Mouse (Mus musculus) brown adipose tissue, adult 24 weeks (tissue): ENCODE measurements around the gene Mgll. TPM values are rescaled to one million over a fixed set of nuclear protein-coding genes. Genes with fewer than 3 reads are reported as not detected.

ENCODE experiments used
- H3K27ac ChIP-seq: fragments of 200-500 bp; replicated peaks from 2 replicates; pipeline ENCODE4 v1.5.1; 2012; ENCODE audit warnings: low read depth, mild to moderate bottlenecking, low read length
- H3K4me1 ChIP-seq: fragments of 200-500 bp; 2 replicates; pipeline ENCODE4 v1.6.1; 2012; ENCODE audit warnings: low read length, mixed read lengths; ENCODE audit not compliant: control insufficient read depth, insufficient read depth, insufficient read length
- H3K4me3 ChIP-seq: fragments of 200-500 bp; 2 replicates; pipeline ENCODE4 v1.5.1; 2012; ENCODE audit warnings: low read depth, mild to moderate bottlenecking, low read length, moderate library complexity; ENCODE audit not compliant: insufficient read depth
- polyA plus RNA-seq: library from polyadenylated mRNA; stranded (reverse); fragments of >200 nt; gene quantifications from 2 replicates; pipeline ENCODE4 v1.2.4, GENCODE M21; 2012; ENCODE audit not compliant: missing spikeins, insufficient read depth, insufficient read length

Gene Mgll
- polyA plus RNA-seq, 1 experiment, result 493 TPM

DNA sequence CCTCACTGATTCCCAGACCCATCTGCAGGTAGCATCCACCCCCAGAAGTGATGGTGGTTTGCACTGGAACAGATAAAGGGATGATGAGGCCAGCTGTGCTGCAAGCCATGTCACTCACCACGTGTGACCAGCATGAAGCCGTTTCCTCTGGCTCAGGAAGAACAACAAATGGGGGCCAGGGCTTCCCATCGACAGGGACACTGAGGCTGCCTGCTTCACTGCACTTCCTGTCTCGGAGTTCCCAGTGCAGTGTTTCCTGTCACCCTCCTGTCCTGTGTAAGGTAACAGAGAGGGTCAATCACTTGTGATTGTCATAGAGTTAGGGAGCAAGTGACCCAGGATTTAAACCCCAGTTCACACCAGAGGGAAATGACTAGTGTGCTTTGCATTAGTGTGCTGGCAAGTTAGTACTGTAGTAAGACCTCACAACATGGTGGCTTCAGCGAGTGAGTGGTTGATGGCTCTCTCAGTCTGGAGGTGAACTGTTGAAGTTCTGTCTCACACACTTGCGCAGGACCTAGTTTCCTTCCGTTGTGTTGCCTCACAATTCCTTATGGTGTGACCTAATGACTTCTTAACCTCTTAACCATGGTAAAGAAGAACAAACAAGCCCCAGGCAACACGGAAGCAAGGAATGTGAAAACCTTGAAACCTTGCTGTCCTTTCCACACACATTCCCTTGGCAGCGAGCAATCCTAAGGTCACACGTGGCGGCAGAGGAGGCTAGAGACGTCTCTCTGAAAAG is 23.3 kb downstream of the Mgll start:
- Histone ChIP-seq H3K27ac (peak overlapping the region; percentile 42), H3K4me1 (peaks cover 56% of the 10 kb centered on the region), H3K4me3 (no peak overlapping the region)

DNA sequence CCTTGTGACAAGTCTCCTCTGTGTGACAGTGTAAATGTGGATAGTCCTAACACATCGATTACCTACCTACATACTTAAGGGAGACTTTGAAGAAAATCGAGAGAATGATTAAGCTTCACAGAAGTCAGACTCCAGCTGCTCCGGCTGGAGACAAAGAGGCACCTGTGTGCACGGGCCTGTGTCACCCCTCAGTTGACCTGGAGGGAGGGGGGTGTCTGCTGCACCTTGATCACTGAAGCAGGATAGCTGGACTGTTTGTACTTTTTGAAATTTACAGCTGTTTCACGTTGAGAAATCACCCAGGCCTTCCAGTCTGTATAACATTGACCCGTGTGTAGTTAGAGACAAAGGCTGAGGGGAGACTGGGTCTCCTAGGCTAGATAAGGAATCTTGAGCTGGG is 26.7 kb downstream of the Mgll start:
- H3K4me3 ChIP-seq, result no peak overlapping the region
- H3K27ac ChIP-seq, result peak overlapping the region; percentile 20
- H3K4me1 ChIP-seq, result peaks cover 61% of the 10 kb centered on the region

DNA sequence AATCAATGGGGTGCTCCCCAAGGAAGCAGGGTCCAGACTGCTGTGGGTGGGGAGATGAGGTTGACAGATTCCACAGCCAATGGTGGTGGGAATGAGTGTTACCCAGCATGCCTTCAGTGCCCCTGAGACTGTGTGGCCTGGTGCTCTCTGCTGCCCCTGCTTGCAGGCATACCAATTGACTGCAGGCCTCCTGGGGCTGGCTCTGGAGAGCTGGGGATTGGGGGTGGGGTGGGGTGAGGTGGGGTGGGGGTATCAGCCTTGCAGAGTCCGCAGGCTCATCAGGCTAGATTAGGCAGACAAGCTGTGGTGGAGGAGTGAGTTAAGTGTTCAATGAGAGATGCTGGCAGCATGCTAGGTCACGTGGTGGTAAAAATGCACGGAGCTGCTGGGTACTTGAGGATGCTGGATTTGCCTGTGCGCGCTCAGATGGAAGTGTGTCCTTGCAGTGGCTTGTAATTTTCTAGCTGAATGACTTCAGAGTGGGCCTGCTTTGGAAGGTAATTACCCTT is 28.6 kb downstream of the Mgll start:
- H3K27ac ChIP-seq, result peak overlapping the region; percentile 15; the same call in 1 of the 2 replicates
- H3K4me3 ChIP-seq, result no peak overlapping the region

DNA sequence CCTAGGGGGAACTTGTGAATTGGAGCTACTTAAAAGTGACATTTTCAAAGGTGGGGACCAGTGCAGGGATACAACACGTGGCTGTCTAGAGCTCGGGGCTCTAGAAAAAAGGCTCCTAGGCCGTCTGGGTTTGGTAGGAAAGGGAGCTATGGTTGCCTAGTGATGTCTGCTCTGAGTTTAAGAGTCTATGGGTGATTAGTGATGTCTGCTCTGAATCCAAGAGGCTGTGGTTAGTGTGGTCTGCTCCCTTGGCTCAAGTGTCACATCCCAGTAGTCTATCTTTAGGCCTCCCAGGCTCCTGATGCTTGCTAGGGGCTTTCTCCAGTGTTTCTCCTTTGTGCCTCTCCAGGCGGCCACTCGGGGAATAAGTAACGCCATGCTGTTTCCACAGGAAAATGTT is 29.4 kb downstream of the Mgll start:
- Histone ChIP-seq H3K4me1 (peaks cover 73% of the 10 kb centered on the region), H3K4me3 (no peak overlapping the region), H3K27ac (0 out of 2 replicates have a peak overlapping the region, but pooled peaks have one; percentile 13)

More for the DNA sequence above, 28.6 kb downstream of the Mgll start:
- H3K4me1 ChIP-seq, result peaks cover 69% of the 10 kb centered on the region

DNA sequence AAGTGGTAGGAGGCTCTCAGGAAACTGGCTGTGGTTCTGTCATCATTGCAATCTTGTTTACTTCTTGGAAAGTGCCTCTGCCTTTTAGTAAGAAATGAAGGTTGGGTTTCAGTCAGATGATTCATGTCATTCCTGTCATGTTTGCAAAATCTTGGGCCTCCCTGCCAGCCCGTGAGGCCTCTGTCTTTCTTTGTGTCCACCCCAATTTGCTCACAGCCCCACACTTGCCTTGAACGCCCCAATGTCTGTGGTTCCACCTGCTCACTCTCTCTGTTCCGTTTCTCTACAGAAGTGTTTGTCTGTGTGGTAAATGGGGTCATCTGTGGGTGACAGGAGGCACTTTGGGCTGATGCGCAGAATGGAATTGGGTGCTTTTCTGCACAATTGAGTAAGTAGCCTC is 32.8 kb downstream of the Mgll start:
- H3K4me1 ChIP-seq, result peaks cover 79% of the 10 kb centered on the region
- peak overlapping the region; percentile 93 for H3K27ac ChIP-seq
- no peak overlapping the region for H3K4me3 ChIP-seq

DNA sequence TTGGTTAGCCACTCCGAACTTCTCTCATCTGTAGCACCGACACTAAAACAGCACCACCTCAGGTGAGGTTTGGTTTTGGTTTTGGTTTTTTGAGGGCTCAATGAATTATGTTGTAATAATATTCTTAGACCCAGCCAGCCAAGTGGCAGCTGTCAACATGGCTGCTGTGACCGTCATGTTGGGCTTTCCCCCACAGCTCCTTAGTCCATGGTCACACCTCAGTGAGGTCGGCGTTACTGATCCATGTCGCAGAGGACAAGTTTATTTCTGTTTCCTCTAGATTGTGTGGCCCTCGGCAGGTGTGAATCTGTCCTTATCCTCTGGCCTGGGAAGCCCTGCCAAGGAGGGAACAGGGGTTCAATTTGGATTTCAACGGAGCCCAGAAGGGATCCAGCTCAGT is 33.9 kb downstream of the Mgll start:
- no peak overlapping the region for H3K4me3 ChIP-seq
- H3K27ac ChIP-seq, result peak overlapping the region; percentile 93
- peaks cover 80% of the 10 kb centered on the region for H3K4me1 ChIP-seq

DNA sequence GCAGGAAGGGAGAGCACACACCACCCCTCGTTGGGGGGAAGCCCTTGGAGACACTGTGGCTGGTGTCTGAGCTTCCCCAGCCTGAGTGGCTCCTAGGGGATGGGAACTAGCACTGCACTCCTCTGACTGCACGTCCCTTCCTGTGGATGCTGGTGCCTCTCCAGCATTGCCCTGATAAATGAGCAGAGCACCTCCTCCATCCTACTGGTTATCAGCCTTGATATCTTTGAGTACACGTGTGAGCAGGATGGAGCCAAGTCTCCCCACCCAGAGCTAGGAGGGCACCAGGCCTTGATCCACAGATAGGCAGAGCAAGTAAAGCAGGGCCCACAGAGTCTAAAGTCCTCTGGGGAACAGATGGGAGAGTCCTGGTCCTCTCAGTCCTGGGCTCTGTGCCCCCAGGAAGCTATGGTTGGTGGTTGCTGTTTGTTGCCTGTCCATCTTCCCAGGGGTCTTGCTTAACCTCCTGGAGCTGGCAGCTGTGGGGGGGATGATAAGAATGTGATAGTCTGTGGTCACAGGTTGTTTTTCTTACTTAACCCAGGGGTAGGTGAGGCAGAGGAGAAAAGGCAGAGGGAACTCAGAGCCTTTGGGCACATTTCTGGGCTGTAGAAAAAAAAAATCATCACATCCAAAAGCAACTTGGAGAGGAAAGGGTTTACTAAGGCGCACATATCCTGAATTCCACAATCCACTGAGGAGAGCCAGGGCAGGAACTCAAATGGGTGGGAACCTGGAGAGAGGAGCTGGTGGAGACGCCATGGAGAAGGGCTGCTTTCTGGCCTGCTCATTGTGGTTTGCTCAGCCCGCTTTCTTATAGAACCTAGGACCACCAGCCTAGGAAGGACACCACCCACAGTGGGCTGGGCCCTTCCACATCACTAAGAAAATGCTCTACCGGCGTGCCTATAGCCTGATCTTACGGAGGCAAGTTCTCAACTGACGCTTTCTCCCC is 34.6 kb downstream of the Mgll start:
- 0 out of 2 replicates have a peak overlapping the region, but pooled peaks have one; percentile 2 for H3K4me3 ChIP-seq
- peaks cover 79% of the 10 kb centered on the region for H3K4me1 ChIP-seq
- peak overlapping the region; percentile 93 for H3K27ac ChIP-seq

DNA sequence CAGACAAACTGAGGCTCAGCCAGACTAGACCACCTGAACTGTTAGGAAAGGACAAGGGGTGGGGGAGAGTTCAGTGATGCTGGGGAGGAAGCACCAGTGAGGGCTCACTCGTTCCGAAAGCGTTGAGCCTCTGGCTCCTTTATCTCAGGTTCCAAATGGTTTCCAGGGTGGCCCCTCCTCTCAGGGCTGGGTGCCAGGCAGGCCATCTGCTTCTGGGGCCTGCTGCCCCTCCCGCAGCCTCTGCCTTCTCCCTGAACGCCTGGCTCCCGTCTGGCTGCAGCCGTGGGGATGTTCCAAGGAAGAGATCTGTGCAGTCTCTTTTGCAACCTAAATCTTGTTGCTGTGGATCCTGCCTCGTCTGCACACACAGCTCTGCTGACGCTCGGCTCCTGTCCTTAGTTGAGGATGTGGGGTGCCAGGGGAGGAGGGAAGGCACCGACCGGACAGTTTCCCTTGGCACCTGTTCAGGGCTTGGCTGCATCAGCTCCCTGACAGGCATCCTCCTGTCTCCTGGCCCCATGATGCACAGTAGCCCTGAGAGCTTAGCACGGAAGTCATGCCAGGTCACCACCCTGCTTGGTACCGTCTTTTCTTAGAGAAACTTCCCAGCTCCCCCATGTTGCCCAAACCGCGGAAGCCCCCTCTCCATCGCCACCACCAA is 35.7 kb downstream of the Mgll start:
- Histone ChIP-seq H3K4me3 (0 out of 2 replicates have a peak overlapping the region, but pooled peaks have one; percentile 2), H3K4me1 (peaks cover 76% of the 10 kb centered on the region)

DNA sequence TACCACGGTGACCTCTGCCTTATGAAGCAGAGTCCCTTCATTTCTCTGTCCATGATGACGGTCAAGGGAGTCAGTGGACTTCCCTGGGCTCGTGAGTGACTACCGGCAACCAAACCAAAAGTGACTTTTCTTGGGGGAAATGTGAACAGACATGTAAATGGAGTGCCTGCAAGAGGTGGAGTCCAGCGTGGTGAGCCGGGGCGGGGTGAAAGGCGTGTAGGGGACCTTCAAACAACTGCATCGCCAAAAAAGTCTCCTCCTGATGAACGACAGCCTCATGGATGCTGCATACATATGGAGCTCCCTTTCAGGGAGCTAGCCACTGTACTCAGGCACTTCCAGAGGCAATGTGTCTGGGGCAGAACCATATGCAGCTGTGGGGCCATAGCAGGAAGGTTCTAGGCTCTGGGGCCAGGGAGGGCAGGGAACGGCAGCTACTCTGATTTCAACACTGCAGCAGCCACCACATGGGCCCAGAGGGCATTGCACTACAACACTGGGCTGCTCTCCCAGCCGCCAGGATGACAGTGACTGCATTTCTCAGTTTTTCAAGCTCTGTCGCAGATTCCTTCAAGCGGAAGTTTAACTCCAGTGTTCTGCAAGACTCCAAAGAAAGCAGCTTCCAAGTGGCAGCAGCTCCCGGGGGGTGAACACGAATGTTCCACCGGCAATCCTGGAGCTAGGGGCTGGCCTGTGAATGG is 36.9 kb downstream of the Mgll start:
- H3K27ac ChIP-seq, result peak overlapping the region; percentile 54
- no peak overlapping the region for H3K4me3 ChIP-seq
- peaks cover 68% of the 10 kb centered on the region for H3K4me1 ChIP-seq

More for the DNA sequence above, 35.7 kb downstream of the Mgll start:
- peak overlapping the region; percentile 93 for H3K27ac ChIP-seq

DNA sequence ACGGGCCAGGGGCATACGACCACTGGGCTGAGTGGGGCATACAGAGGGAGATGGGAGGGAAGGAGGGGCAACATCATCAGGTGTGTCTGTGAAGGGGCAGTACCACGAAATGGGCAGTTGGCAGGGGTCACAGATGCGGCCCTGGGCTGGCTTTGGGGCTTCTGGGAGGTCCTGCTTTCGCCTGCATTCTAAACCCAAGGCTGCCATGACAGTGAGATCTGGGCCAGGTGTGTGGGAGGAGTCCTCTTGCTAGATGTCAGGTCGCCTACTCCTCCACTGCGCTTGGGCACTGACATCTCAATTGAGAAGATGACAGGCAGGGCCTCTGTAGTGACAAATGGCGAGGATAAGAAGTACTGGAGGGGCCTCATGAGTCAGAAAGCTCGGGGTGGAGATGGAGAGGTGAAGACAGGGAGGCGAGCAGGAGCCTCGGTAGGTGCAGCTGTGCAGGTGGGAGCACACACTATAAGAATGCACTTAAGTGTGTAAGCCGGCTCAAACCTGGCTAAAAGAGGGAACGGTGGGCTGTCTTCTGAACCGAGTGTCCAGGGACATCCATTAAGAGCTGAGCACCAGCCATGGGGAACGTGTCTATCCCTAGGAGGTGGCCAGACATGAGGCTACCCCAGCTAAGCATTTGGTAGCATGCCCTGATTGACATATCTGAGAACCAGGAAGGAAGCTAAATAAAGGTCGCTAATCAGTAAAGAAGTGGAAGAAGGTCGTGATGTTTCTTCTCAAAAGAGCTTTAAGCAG is 37.6 kb downstream of the Mgll start:
- Histone ChIP-seq H3K4me1 (peaks cover 63% of the 10 kb centered on the region), H3K27ac (peak overlapping the region; percentile 9; the same call in 1 of the 2 replicates), H3K4me3 (no peak overlapping the region)

DNA sequence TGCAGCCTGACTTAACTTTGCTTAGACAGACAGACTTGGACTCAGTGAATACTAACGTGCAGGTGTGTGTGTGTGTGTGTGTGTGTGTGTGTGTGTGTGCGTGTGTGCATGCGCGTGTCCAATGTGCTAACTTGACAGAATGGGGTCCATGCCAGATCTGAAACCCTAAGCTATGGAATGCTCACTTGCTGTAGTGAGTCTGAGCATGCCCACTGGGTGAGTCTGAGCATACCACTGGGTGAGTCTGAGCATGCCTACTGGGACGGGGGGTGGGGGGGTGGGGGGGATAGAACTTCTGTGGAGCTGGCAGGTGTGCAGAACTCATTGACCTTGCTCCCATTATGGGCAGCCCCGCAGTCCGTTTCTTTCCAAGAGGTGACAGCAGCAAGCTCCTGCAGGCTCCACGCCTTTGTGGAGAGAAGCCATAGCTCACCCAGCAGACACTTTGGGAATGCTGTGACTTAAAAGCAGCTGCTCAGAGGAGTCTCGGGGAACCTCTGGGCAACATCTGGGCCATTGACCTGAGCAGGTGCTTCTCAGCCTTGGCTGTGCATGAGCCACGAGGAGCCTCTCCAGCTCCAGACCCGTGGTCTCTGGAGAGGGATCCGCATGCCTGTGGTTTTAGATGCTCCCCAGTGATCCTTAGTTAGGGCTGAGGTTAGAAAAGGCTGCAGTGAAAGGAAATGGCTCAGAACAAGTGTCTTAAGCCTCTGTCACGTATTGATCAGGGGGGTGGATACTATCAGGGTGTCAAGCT is 38.4 kb downstream of the Mgll start:
- peak overlapping the region; percentile 10; the same call in 1 of the 2 replicates for H3K27ac ChIP-seq
- peaks cover 61% of the 10 kb centered on the region for H3K4me1 ChIP-seq

DNA sequence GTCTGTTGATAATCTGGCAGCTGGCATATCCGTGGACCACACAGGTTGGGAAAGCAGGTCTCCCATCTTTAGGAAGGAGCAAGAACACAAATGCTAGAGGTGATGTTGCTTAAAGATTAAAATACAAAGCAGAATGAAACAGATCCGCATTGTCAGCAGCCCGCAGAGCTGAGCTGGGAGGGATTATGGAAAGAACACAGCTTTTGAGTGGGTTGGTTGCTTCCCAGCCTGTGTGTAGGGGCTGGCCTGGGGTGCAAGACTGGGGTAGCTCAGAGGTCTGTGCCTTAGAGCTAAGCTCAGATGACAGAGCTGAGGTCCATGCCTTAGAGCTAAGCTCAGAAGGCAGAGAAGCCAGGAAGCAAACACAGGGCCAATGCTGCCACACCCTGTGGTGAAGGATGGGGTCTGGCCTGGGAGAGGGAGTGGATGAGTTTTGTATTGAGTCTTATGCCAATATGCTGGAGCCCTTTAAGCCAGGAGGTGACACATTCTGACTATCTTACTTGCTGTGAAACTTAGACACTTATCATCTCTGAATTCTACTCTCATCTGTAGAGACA is 39.4 kb downstream of the Mgll start:
- peak overlapping the region; percentile 9; the same call in 1 of the 2 replicates for H3K27ac ChIP-seq
- H3K4me3 ChIP-seq, result no peak overlapping the region
- H3K4me1 ChIP-seq, result peaks cover 55% of the 10 kb centered on the region

More for the DNA sequence above, 38.4 kb downstream of the Mgll start:
- H3K4me3 ChIP-seq, result no peak overlapping the region

DNA sequence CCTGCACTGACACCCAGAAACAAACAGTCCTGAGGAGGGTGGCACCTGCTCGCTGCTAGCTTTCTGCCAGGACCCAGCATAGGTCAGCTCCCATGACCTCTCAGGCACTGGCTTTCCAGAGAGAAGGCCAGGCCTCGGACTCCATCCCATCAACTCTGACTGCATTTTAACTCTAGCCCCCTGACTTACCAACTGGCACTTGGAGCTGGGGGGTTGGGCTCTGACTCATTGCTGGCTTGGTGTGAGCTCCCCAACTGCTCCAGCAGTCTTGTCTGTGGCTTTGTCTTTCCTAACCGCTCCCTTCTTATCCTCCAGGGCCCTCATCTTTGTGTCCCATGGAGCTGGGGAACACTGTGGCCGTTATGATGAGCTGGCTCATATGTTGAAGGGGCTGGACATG is 40.1 kb downstream of the Mgll start:
- H3K4me1 ChIP-seq, result peaks cover 51% of the 10 kb centered on the region
- no peak overlapping the region for H3K4me3 ChIP-seq
- H3K27ac ChIP-seq, result peak overlapping the region; percentile 4; the same call in 1 of the 2 replicates
